Mouse (Mus musculus): ENCODE data around the gene Itprid1.

The Itprid1 gene

GRCm38 (mm10) chr6:55836650-55837320 is at the start of gene Itprid1:
Gene Itprid1 (plus strand): TSS chr6:55836895.
- no peak for DNase-seq

DNA sequence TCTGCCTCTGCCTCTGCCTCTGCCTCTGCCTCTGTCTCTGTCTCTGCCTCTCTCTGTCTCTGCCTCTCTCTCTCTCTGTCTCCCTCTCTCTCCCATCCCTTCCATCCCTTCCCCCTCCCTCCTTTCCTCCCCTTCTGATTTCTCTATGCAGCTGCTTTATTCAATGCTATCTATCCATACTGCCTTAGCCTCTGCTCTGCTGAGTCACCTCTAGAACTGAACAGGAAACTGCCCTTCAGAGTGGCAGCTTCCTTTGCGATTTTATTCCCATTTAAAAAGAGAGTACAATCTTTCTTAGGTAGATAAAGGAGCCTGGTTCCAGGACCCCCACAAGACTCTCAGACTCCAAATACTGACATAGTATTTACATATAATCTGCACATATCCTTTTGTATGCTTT is 47.1 kb upstream of the Itprid1 start:
- no peak for DNase-seq

GRCm38 (mm10) chr6:55791852-55792496 is 44.7 kb upstream of the Itprid1 start:
- no peak for DNase-seq

GRCm38 (mm10) chr6:55792536-55792935 is 44.2 kb upstream of the Itprid1 start:
- no peak for DNase-seq

- DNase-seq = no peak
Measured at GRCm38 (mm10) chr6:55802686-55803085, 34.0 kb upstream of the Itprid1 start.

GRCm38 (mm10) chr6:55803357-55803756 is 33.3 kb upstream of the Itprid1 start:
- DNase-seq = no peak

- no peak for DNase-seq
Measured at GRCm38 (mm10) chr6:55803991-55804680, 32.6 kb upstream of the Itprid1 start.

- no peak for DNase-seq
Measured at GRCm38 (mm10) chr6:55804681-55805000, 32.1 kb upstream of the Itprid1 start.

- DNase-seq = no peak
Measured at GRCm38 (mm10) chr6:55805291-55806137, 31.2 kb upstream of the Itprid1 start.

- no peak for DNase-seq
Measured at GRCm38 (mm10) chr6:55806537-55806936, 30.2 kb upstream of the Itprid1 start.

DNA sequence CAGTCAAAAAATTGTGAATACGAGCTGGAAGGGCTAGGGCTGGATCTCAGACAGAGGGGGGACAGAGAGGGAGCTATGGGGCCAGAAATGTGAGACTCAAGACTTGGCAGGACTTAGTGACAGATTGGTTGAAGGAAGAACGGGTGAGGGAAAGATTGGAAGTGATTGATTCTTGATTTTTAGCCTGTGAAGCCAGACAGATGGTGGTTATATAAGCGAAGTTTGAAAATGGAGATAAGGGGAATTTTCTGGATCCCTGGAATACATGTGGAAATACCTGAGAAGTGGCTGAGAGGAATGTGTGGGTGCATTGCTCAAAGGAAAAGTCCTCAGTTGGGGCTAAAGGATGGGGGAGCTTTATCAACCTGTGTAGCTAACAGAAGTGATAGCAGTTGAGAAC is 28.0 kb upstream of the Itprid1 start:
- DNase-seq = no peak

DNA sequence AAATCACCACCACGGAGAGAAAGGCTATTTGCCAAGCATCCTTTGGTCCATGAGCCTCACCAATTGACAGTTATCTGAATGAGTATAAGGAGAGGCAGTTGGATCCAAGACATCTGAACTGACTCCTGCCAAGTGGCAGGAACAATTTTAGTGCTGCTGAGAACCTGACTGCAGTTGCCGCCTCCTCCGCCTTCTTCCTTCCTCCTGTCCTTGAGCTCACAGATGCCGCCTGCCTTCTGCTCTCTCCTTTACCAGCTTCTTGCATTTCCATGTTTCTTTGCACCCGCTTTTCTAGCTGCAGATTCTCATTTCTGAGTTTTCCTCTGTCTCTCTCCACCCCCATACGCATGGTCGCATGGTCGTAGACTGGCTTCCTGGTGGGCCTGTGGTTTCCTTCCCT is 25.5 kb upstream of the Itprid1 start:
- no peak for DNase-seq

DNA sequence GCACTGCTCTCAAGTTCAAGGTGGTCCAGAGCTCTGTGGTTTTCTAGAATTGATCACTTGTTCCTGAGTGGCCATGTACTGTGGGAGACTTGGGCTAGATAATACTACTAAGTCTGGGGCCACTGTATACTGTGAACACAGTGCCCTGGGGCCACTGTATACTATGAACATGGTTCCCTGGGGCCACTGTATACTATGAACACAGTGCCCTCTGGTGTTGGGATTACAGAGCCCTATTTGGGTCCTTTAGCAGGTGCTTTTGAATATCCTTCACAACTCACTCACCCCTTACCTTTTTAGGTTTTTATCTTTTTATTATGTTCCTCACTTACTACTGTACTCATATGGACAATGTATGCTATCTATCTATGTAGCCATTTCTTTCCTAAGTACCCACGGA is 24.3 kb upstream of the Itprid1 start:
- DNase-seq = no peak

GRCm38 (mm10) chr6:55814184-55814926 is 22.3 kb upstream of the Itprid1 start:
- DNase-seq = no peak

GRCm38 (mm10) chr6:55816911-55817310 is 19.8 kb upstream of the Itprid1 start:
- DNase-seq = no peak

- no peak for DNase-seq
Measured at GRCm38 (mm10) chr6:55829722-55830121, 7.0 kb upstream of the Itprid1 start.

GRCm38 (mm10) chr6:55852589-55852988 is 15.9 kb downstream of the Itprid1 start:
- DNase-seq = no peak

DNA sequence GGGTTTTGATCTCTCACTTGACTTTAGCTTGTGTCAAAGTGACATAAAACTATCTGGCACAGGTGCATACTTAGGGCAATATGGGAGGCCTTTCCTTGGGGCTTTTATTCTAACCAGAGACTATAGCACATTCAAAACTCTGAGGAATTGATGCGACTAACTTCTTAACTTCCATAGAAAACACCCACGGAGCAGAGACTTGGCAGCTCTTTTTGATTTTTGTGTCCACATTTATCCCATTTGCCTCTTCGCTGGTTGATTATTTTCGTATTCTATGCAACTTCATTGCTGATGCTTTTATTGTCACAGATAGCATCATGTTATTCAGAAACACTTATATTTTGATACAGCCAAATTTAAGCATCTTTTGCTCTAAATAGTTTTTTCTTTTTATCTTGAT is 19.4 kb downstream of the Itprid1 start:
- no peak for DNase-seq

GRCm38 (mm10) chr6:55865206-55865605 is 28.5 kb downstream of the Itprid1 start:
- DNase-seq = no peak

DNA sequence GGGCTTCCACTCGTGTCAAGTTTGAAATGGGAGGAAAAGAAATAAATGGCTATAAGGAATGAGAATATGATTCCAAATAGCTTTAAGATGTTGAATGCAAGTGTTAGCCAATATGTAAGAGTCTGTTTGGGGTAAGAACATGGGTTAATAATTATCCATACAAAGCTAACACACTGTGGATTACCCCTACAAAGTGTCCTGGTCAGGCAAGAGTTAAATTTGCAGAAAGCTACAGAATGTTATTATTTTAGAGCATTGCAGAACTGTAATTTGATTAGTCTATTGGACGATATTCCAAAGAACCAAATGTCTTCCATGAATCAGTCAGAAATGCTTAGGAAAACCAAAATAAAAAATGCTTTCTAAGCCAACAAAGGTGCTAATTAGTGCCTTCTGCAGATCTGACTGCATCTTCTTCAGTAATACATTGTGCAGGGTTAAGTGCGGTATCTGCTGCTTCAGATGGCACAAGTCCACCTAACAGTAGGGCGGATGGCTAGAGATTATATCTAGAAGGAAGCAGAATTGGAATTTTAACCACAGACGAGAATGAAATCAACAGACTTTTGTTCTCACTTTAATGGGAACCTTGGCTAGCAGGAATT is 42.8 kb downstream of the Itprid1 start:
- DNase-seq = no peak

DNA sequence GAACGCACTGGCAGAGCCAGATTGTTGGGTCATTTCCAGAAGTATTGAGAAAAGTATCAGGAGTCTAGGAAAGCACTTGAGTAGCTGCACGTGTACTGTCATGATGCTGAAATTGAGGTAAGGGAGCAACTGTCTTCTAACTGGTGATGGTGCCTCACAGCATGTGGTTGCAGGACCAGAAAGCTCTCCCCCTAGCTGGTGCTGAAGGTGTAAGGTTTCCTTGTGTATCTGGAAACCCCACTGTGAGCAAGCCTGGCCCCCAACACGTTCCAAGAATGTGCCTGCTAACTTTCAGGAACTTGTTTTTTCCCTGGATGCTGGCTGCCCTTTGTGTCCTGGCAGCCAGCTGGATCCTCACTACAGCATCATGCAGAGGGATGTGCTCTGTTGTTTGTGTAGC is 44.2 kb downstream of the Itprid1 start:
- DNase-seq = no peak

GRCm38 (mm10) chr6:55887598-55887997 is 50.9 kb downstream of the Itprid1 start:
- no peak for DNase-seq

Data from B cell, adult 2 months (primary cell).